Mouse (Mus musculus) adrenal gland, postnatal 36 days (tissue): ENCODE measurements around the gene Col25a1. TPM values are rescaled to one million over a fixed set of nuclear protein-coding genes. Genes with fewer than 3 reads are reported as not detected.

ENCODE experiments used
- total RNA-seq, 2 experiments: library from RNA; stranded (reverse); gene quantifications; 2 replicates each; pipeline ENCODE4 v1.2.3; 2021

The Col25a1 gene
- total RNA-seq, 2 experiments from 2014 or later, result 2.7 to 9.2 TPM

Other genes with a start within 250 kb of the Col25a1 start
- 10 to 100 TPM; 28.3 to 44.9 TPM for gene Casp6, start 230.1 kb upstream of the Col25a1 start, total RNA-seq
- 10 to 100 TPM in 1 of 2 experiments, 1 to 10 TPM in 1; 8.9 to 11.7 TPM for gene Mcub, start 161.3 kb upstream of the Col25a1 start, total RNA-seq
- gene Sec24b, start 69.9 kb upstream of the Col25a1 start, total RNA-seq, result 10 to 100 TPM; 62.9 to 68.2 TPM